Mouse (Mus musculus) stomach, embryonic 15.5 days (tissue): Measurements from ENCODE around the gene Tnrc18. TPM values are rescaled to one million over a fixed set of nuclear protein-coding genes. Genes with fewer than 3 reads are reported as not detected.

ENCODE experiments used
- ATAC-seq: fragments of 200-750 bp; cut with Nextera tagmentation; 2 replicates; pipeline ENCODE4 v1.8.0; 2017; ENCODE audit warnings: low read depth, moderate number of reproducible peaks, moderate TSS enrichment; ENCODE audit not compliant: insufficient read depth, low FRiP score
- H3K27ac ChIP-seq: fragments of 300-500 bp; sonication (generic); 2 replicates; pipeline ENCODE4 v1.5.1; 2015; ENCODE audit warnings: mild to moderate bottlenecking, inconsistent platforms
- H3K27me3 ChIP-seq: fragments of 300-500 bp; sonication (generic); replicated peaks from 2 replicates; pipeline ENCODE4 v1.6.1; 2015; ENCODE audit warnings: inconsistent platforms
- H3K36me3 ChIP-seq: fragments of 300-500 bp; sonication (generic); 2 replicates; pipeline ENCODE4 v1.6.1; 2015; ENCODE audit warnings: inconsistent platforms
- H3K4me1 ChIP-seq: fragments of 300-500 bp; sonication (generic); 2 replicates; pipeline ENCODE4 v1.6.1; 2015; ENCODE audit warnings: inconsistent platforms
- H3K4me2 ChIP-seq: fragments of 300-500 bp; sonication (generic); 2 replicates; pipeline ENCODE4 v1.6.1; 2015; ENCODE audit warnings: mild to moderate bottlenecking, inconsistent platforms
- H3K4me3 ChIP-seq: fragments of 300-500 bp; sonication (generic); replicated peaks from 2 replicates; pipeline ENCODE4 v1.5.1; 2015; ENCODE audit warnings: inconsistent platforms
- H3K9ac ChIP-seq: fragments of 300-500 bp; sonication (generic); 2 replicates; pipeline ENCODE4 v1.6.1; 2015; ENCODE audit warnings: inconsistent platforms
- H3K9me3 ChIP-seq: fragments of 300-500 bp; sonication (generic); 2 replicates; pipeline ENCODE4 v1.6.1; 2016; ENCODE audit warnings: inconsistent platforms
- WGBS: fragments of 180-500 bp; shearing (Covaris S2); methylation state at CpG from one replicate; pipeline ENCODE4 v1.1.7; 2015; 5-methylcytosine and 5-hydroxymethylcytosine counted together
- polyA plus RNA-seq: library from polyadenylated mRNA; unstranded; fragments of >200 nt; fragmentation: Nextera tagmentation; extraction: Ambion mirVana; gene quantifications from 2 replicates; pipeline ENCODE4 v1.2.1, GENCODE M21; 2015

Gene Tnrc18
- polyA plus RNA-seq, 1 experiment from 2014 or later, result 29.5 TPM

DNA sequence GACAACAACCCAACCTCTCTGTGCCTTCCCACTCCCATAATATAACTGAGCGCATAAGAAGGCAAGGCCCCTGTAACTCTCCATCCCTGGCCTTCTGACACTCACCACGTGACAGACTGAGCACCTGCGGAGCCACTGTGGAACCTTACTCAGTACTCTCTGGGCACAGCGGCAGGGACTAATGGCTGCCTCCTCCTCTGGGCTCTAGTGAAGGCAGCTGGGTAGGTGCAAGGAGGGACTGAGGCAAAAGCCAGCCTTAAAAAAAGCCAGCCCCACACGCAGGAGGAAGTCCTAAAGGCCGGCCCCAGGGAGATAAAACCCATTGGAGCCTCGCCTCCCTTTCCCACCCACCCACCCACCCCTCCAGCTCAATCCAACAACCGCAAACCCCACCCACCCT is 17.3 kb downstream of the Tnrc18 start:
- no peak overlapping the region for H3K9ac ChIP-seq
- ATAC-seq, result no peak
- H3K36me3 ChIP-seq, result no peaks in the 10 kb centered on the region
- no peak overlapping the region for H3K27ac ChIP-seq
- H3K27me3 ChIP-seq, result no peaks in the 10 kb centered on the region
- H3K4me2 ChIP-seq, result no peak overlapping the region
- no peaks in the 10 kb centered on the region for H3K9me3 ChIP-seq
- WGBS, result 34% methylated on average over 8 of the region's 8 CpGs
- H3K4me3 ChIP-seq, result no peak overlapping the region
- peaks cover 38% of the 10 kb centered on the region for H3K4me1 ChIP-seq

DNA sequence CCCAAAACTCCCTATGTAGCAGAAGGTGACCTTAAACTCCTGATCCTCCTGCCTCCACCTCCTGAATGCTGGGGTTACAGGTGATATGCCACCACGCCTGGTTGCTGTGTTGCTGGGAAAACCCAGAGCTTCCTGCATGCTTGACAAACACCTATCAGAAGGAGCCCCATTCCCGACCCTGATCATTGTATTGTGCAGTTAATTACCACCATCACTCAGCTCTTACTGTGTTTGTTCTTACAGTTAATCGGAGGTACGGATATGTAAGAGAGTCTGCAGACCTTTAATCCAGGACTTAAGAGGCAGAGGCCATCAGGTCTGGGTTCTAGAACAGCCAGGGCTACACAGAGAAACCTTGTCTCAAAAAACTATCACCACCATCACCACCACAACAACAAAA is 18.2 kb downstream of the Tnrc18 start:
- peaks cover 46% of the 10 kb centered on the region for H3K4me1 ChIP-seq
- ATAC-seq, result no peak
- no peaks in the 10 kb centered on the region for H3K27me3 ChIP-seq
- no peak overlapping the region for H3K4me2 ChIP-seq
- no peaks in the 10 kb centered on the region for H3K9me3 ChIP-seq
- H3K27ac ChIP-seq, result no peak overlapping the region
- H3K4me3 ChIP-seq, result no peak overlapping the region
- 62% methylated on average over 4 of the region's 4 CpGs for WGBS
- H3K9ac ChIP-seq, result no peak overlapping the region
- H3K36me3 ChIP-seq, result no peaks in the 10 kb centered on the region

DNA sequence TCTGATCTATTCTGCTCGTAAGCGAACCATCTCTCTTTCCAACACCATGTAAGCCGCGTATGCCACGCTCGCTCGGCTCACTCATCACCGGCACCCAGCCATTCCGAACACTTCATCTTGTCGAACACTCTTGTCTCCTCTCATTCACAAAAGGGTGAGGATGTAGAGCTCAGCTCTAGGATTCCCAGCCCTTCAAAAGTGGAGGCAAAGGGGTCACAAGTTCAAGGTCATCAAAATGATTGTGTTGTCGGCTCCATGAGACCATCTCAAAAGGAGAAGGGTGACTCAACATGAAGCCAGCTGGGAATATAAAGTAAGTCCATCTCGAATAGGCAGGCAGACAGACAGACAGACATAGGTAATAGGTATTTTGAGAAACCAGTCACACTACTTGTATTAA is 19.3 kb downstream of the Tnrc18 start:
- Histone ChIP-seq H3K4me2 (no peak overlapping the region), H3K9ac (no peak overlapping the region), H3K36me3 (no peaks in the 10 kb centered on the region), H3K27ac (no peak overlapping the region), H3K27me3 (no peaks in the 10 kb centered on the region), H3K4me1 (peaks cover 49% of the 10 kb centered on the region), H3K9me3 (no peaks in the 10 kb centered on the region), H3K4me3 (no peak overlapping the region)
- ATAC-seq, result no peak
- 80% methylated on average over 12 of the region's 12 CpGs for WGBS

DNA sequence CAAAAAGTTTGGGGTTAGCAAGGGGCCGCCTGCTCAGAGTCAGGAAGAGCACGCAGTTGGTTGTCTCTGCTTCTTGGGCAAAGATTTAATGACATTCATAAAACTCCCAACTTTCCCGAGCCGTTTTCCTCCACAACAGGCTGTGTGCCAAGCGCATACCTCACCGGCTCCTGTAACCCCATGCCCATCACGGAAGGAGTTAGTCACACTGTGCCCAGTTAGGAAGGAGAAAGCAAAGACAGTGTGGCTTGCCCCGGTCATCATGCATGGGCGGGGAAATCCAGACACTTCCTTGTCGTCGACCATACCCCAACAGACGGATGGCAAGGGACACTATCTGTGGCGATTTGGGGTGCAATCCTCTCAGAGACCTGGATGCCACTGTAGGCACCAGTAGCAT is 19.8 kb downstream of the Tnrc18 start:
- ATAC-seq, result no peak
- WGBS, result 76% methylated on average over 13 of the region's 13 CpGs
- H3K4me1 ChIP-seq, result peaks cover 46% of the 10 kb centered on the region
- no peak overlapping the region for H3K9ac ChIP-seq
- H3K36me3 ChIP-seq, result 0 out of 2 replicates have a peak, but pooled peaks cover 2% of the 10 kb centered on the region
- H3K4me3 ChIP-seq, result no peak overlapping the region
- H3K27me3 ChIP-seq, result no peaks in the 10 kb centered on the region
- H3K4me2 ChIP-seq, result no peak overlapping the region
- no peaks in the 10 kb centered on the region for H3K9me3 ChIP-seq
- H3K27ac ChIP-seq, result no peak overlapping the region

DNA sequence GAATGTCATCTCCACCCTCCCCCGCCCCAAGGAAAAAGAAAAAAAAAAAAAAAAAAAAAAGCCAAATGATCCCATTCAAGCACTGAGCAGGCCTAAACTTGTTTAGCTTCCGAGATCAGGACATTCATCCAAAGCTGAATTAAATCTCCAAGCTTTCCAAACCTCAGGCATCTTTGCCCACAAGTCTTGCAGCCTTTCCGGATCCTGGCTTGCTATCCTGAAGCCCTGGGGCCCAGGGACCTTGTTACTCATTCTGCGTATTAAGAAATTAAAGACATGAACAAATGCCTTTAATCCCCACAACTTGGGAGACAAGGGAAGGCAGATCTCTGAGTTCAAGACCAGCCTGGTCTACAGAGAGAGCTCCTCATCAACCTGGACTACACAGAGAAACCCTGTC is 20.5 kb downstream of the Tnrc18 start:
- Histone ChIP-seq H3K4me1 (peaks cover 42% of the 10 kb centered on the region), H3K27ac (no peak overlapping the region), H3K36me3 (0 out of 2 replicates have a peak, but pooled peaks cover 4% of the 10 kb centered on the region), H3K9me3 (no peaks in the 10 kb centered on the region), H3K9ac (no peak overlapping the region), H3K4me3 (no peak overlapping the region), H3K27me3 (no peaks in the 10 kb centered on the region), H3K4me2 (no peak overlapping the region)
- WGBS, result 78% methylated on average over 4 of the region's 4 CpGs
- ATAC-seq, result no peak

DNA sequence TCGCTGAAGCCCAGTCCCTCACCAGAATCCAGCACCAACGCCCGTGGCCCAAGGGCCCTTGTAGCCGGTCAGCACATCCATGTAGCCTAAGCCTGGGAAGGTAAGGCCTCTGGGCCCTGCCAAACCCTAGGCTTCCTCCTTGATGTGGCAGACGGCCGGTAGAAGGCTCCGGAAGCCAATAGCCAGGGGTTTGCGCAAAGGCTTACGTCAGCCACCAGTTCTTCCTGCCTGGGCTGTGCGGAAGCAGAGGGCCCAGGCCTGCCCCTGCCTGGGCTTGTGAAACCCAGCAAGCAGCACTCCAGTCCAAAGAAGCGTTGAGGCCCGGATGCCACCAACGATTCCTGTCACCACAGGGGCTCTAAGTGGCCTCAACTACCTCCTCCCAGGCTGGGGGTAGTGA is 22.9 kb downstream of the Tnrc18 start:
- no peak overlapping the region for H3K4me2 ChIP-seq

DNA sequence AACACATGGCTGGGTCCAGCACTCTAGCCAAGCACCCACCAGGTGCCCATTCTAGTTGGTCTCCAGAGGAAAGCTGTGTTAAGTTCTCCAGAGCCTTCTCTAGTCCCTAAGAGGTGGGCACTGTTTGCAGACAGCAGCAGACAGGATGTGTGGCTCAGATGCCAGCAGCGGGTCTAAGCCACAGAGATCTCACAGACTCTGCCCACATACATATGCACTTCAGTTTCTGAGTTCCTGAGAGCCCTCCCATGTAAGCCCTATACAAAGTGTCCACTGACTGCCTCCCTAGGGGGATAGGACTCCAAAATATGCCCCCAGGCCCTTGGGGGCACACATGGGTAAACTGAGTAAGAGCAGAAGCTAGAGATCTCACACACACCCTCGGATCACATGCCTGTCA is 23.3 kb downstream of the Tnrc18 start:
- Histone ChIP-seq H3K4me1 (peaks cover 26% of the 10 kb centered on the region; the same call in 1 of the 2 replicates), H3K27me3 (no peaks in the 10 kb centered on the region), H3K36me3 (peaks cover 7% of the 10 kb centered on the region), H3K4me3 (no peak overlapping the region; the same call in 1 of the 2 replicates), H3K27ac (no peak overlapping the region), H3K4me2 (no peak overlapping the region), H3K9me3 (no peaks in the 10 kb centered on the region), H3K9ac (no peak overlapping the region)
- WGBS, result 80% methylated on average over 2 of the region's 2 CpGs
- ATAC-seq, result no peak

More for the DNA sequence above, 22.9 kb downstream of the Tnrc18 start:
- H3K9ac ChIP-seq, result no peak overlapping the region
- H3K4me3 ChIP-seq, result no peak overlapping the region; the same call in 1 of the 2 replicates
- peaks cover 4% of the 10 kb centered on the region; the same call in 1 of the 2 replicates for H3K36me3 ChIP-seq
- H3K9me3 ChIP-seq, result no peaks in the 10 kb centered on the region
- WGBS, result 80% methylated on average over 13 of the region's 13 CpGs
- peak; percentile 20; the same call in 1 of the 2 replicates for ATAC-seq
- H3K27ac ChIP-seq, result no peak overlapping the region
- no peaks in the 10 kb centered on the region for H3K27me3 ChIP-seq
- peaks cover 27% of the 10 kb centered on the region for H3K4me1 ChIP-seq

DNA sequence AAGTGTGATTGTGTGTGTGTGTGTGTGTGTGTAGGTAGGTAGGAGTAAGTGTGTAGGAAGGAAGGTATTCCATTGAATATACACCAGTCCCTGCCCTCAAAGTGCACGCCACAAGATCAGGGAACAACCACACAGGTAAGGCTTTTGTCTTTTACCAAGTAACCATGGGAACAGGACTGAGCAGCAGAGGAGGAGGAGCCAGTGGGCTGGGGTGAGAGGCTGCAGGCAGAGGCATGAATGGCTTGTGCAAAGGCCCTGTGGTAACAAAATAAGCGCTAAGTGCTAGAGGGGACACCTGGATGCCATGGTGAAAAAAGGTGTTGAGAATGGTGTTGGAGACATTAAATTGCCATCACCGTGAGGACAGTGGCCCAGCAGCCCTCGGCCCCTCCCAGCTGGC is 24.9 kb downstream of the Tnrc18 start:
- Histone ChIP-seq H3K27ac (no peak overlapping the region), H3K4me2 (no peak overlapping the region), H3K9ac (no peak overlapping the region), H3K36me3 (peaks cover 23% of the 10 kb centered on the region), H3K4me1 (0 out of 2 replicates have a peak, but pooled peaks cover 17% of the 10 kb centered on the region), H3K4me3 (no peak overlapping the region), H3K27me3 (no peaks in the 10 kb centered on the region), H3K9me3 (no peaks in the 10 kb centered on the region)
- ATAC-seq, result no peak
- 88% methylated on average over 4 of the region's 4 CpGs for WGBS

DNA sequence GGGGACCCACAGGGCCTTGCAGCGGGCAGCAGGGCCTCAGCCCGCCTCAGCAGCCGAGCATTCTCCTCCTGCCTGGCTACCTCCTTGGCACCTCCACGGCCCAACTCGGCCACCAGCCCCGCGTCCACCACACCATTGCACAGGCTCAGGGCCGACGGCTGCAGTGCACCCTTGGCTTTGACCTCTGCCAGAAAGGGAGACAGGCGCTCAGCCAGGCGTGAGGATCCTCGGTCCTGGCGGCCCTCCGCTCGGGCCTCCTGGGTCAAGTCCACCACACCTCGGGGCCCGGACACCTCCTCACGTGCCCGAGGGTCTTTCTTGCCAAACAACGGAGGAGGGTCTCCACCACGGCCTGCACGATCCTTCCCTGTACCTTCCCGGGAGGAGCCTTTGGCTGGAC is 29.2 kb downstream of the Tnrc18 start:
- Histone ChIP-seq H3K4me2 (no peak overlapping the region), H3K27me3 (no peaks in the 10 kb centered on the region), H3K27ac (no peak overlapping the region), H3K9me3 (no peaks in the 10 kb centered on the region), H3K4me3 (no peak overlapping the region), H3K9ac (no peak overlapping the region), H3K36me3 (peaks cover 33% of the 10 kb centered on the region), H3K4me1 (0 out of 2 replicates have a peak, but pooled peaks cover 4% of the 10 kb centered on the region)
- ATAC-seq, result no peak
- 95% methylated on average over 23 of the region's 23 CpGs for WGBS

DNA sequence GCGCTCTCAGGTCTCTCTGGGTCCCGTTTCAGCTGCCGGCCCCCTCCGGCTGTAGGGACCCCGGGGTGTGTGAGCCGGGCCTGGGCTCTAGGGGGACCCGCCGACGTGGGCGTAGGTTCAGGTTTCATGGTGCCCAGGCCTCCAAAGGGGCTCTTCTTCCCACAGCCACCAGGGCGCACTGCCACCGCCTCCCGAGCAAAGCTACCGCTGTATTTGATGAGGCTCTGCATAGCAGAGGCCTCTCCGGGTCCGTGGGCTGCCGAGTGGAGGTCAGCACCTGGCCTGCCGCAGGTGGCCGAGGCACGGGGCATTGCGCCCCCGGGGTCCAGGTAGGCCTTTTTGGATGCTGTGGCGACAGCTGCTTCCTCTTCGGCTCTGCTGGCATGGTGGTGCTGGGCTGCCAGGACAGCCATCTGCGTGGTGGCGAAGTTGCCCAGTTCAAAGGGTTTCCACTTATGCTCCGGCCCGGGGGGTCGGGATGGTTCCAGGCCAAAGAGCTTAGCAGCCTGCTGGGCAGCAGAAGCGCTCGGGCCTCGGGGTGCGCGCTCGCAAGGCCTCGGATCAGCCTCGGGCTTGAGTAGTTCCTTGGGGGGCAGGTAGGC is 30.1 kb downstream of the Tnrc18 start:
- Histone ChIP-seq H3K4me3 (no peak overlapping the region), H3K27ac (no peak overlapping the region), H3K36me3 (peaks cover 30% of the 10 kb centered on the region), H3K9ac (no peak overlapping the region), H3K4me1 (peaks cover 12% of the 10 kb centered on the region), H3K27me3 (no peaks in the 10 kb centered on the region), H3K4me2 (no peak overlapping the region), H3K9me3 (no peaks in the 10 kb centered on the region)
- ATAC-seq, result no peak
- WGBS, result 89% methylated on average over 37 of the region's 37 CpGs

DNA sequence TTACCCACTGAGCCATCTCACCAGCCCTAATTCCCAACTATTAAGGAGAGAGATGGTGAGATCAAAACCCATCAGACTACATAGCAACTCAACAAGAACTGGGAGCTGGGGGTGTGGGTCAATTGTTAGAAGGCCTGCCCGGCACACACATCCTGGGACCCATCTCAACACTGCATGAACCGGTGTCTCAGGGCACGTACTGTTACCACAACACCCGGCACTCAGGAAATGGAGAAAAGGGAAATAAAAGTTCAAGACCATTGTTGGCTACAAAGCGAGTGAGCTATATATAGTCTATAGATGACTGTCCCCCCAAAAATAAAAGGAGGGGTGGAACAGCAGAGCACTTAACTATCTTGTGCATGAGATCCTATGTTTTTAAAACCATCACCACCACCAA is 30.8 kb downstream of the Tnrc18 start:
- no peak overlapping the region for H3K27ac ChIP-seq
- no peaks in the 10 kb centered on the region for H3K27me3 ChIP-seq
- peaks cover 12% of the 10 kb centered on the region for H3K4me1 ChIP-seq
- H3K4me2 ChIP-seq, result no peak overlapping the region
- ATAC-seq, result no peak
- 87% methylated on average over 5 of the region's 5 CpGs for WGBS
- peaks cover 30% of the 10 kb centered on the region for H3K36me3 ChIP-seq
- H3K9ac ChIP-seq, result no peak overlapping the region
- no peak overlapping the region for H3K4me3 ChIP-seq
- no peaks in the 10 kb centered on the region for H3K9me3 ChIP-seq

DNA sequence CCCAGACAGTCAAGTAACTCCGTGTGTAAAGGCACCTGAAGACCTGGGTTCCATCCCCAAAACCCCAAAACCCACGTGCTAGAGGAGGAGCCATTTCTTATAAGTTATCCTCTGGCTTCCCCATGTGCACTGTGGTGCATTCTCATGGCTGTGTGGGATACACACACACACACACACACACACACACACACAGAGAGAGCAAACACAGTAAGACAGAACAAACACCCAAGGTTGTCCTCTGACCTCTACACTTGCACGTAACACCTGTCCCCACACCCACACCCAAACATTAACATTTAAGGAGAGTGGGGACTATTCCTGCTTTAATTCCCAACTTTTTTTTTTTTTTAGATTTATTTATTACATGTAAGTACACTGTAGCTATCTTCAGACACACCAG is 31.2 kb downstream of the Tnrc18 start:
- WGBS, result 85% methylated on average over 3 of the region's 3 CpGs
- Histone ChIP-seq H3K27me3 (no peaks in the 10 kb centered on the region), H3K27ac (no peak overlapping the region), H3K4me2 (no peak overlapping the region), H3K4me1 (peaks cover 16% of the 10 kb centered on the region), H3K4me3 (no peak overlapping the region), H3K9me3 (no peaks in the 10 kb centered on the region), H3K9ac (no peak overlapping the region), H3K36me3 (peaks cover 30% of the 10 kb centered on the region)
- ATAC-seq, result no peak

DNA sequence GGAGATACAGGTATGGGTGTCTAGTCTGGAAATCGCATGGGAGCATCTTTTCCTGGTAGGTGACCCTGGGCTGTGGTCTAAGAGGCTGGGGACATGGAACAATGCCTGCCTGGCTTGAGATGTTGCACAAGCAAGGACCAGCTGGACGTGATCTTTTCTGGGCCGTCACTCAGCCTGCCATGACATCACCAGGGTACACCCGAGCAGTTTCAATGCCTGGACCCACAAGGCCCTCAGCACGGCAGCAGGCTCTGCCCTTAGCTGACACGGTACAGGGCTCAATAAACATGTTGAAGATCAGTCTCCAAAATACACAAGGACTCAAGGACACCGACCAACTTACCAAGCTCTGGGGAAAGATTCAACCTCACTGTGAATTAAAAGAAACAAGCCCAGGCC is 34.3 kb downstream of the Tnrc18 start:
- H3K4me1 ChIP-seq, result peaks cover 26% of the 10 kb centered on the region
- no peaks in the 10 kb centered on the region for H3K27me3 ChIP-seq
- H3K9me3 ChIP-seq, result no peaks in the 10 kb centered on the region
- H3K27ac ChIP-seq, result peak overlapping the region; percentile 71; the same call in 1 of the 2 replicates
- 27% methylated on average over 7 of the region's 7 CpGs for WGBS
- H3K4me2 ChIP-seq, result no peak overlapping the region
- no peak overlapping the region for H3K4me3 ChIP-seq
- ATAC-seq, result peak; percentile 5; the same call in 1 of the 2 replicates
- H3K36me3 ChIP-seq, result peaks cover 17% of the 10 kb centered on the region
- no peak overlapping the region for H3K9ac ChIP-seq
